Mouse (Mus musculus) heart, adult 2 months (tissue): Measurements from ENCODE around the gene Crb1. TPM values are rescaled to one million over a fixed set of nuclear protein-coding genes. Genes with fewer than 3 reads are reported as not detected.
A peak's percentile ranks its signal among the peaks of the same experiment; 100 is the strongest.

Source experiments
- DNase-seq, 2 experiments: peaks; one replicate each; pipeline ENCODE4 v3.0.0; 2021
- H3K27ac ChIP-seq: fragments of 200-600 bp; 2 replicates; pipeline ENCODE4 v1.8.1; 2022
- H3K27me3 ChIP-seq: fragments of 200-500 bp; 2 replicates; pipeline ENCODE4 v1.6.1; 2012; ENCODE audit warnings: mild to moderate bottlenecking, low read length, inconsistent platforms, mixed read lengths; ENCODE audit not compliant: control insufficient read depth, insufficient read depth
- H3K36me3 ChIP-seq: fragments of 200-500 bp; 2 replicates; pipeline ENCODE4 v1.6.1; 2012; ENCODE audit warnings: low read length, inconsistent platforms; ENCODE audit not compliant: control insufficient read depth, insufficient read depth
- H3K4me1 ChIP-seq: fragments of 200-500 bp; 2 replicates; pipeline ENCODE4 v1.6.1; 2011; ENCODE audit warnings: low read length; ENCODE audit not compliant: control insufficient read depth, insufficient read depth
- H3K4me3 ChIP-seq: fragments of 200-600 bp; 2 replicates; pipeline ENCODE4 v1.8.1; 2022
- H3K79me2 ChIP-seq: fragments of 200-500 bp; replicated peaks from 2 replicates; pipeline ENCODE4 v1.6.1; 2012; ENCODE audit warnings: mild to moderate bottlenecking, inconsistent platforms, low read length, moderate library complexity, mixed read lengths; ENCODE audit not compliant: control insufficient read depth, insufficient read depth
- H3K9ac ChIP-seq: fragments of 200-500 bp; 2 replicates; pipeline ENCODE4 v1.6.1; 2012; ENCODE audit warnings: low read depth, mild to moderate bottlenecking, control low read depth, inconsistent platforms, low read length, mixed read lengths
- CTCF ChIP-seq: fragments of 200-600 bp; IDR thresholded peaks from 2 replicates; pipeline ENCODE4 v1.8.1; 2022; ENCODE audit warnings: antibody characterized with exemption, mild to moderate bottlenecking, moderate library complexity
- EP300 ChIP-seq: fragments of 200-500 bp; IDR thresholded peaks from 2 replicates; pipeline ENCODE4 v1.6.1; 2011; ENCODE audit warnings: low read depth, low read length, control low read depth; ENCODE audit not compliant: insufficient read depth
- POLR2A ChIP-seq: fragments of 200-500 bp; IDR thresholded peaks from 2 replicates; pipeline ENCODE4 v1.6.1; 2011; ENCODE audit warnings: mild to moderate bottlenecking, low read depth, low read length, control low read depth; ENCODE audit not compliant: insufficient read depth
- WGBS: fragments of 180-500 bp; shearing (Covaris S2); methylation state at CpG from one replicate; pipeline ENCODE4 v1.1.7; 2018; 5-methylcytosine and 5-hydroxymethylcytosine counted together
- intact Hi-C: fragments of 180-260 bp; cut with DNase I; formaldehyde crosslinking; loops from one replicate; pipeline ENCODE4 v1.15.1; 2025
- polyA plus RNA-seq: library from polyadenylated mRNA; depleted of rRNA; stranded (reverse); fragments of >200 nt; gene quantifications from 2 replicates; pipeline ENCODE4 v1.2.3, GENCODE M21; 2012
- total RNA-seq, 2 experiments: library from RNA; stranded (reverse); gene quantifications; 2 replicates each; pipeline ENCODE4 v1.2.3; 2021

Gene Crb1
- total and polyA plus RNA-seq, 3 experiments: 0.10 to 1.4 (median 0.41) TPM

GRCm38 (mm10) chr1:139292023-139292422 is 84.9 kb downstream of the Crb1 start:
- WGBS: 50% methylated on average over 4 of the region's 4 CpGs
- no peaks in the 10 kb centered on the region for H3K79me2 ChIP-seq
- H3K9ac ChIP-seq: no peak overlapping the region
- no peaks in the 10 kb centered on the region for H3K36me3 ChIP-seq
- no peak overlapping the region for H3K4me3 ChIP-seq
- no peak for DNase-seq
- TF ChIP-seq CTCF (no peak), EP300 (no peak), POLR2A (no peak)
- no peak overlapping the region for H3K27ac ChIP-seq
- no peaks in the 10 kb centered on the region for H3K27me3 ChIP-seq
- no peaks in the 10 kb centered on the region for H3K4me1 ChIP-seq
- intact Hi-C loops: no loop called here

DNA sequence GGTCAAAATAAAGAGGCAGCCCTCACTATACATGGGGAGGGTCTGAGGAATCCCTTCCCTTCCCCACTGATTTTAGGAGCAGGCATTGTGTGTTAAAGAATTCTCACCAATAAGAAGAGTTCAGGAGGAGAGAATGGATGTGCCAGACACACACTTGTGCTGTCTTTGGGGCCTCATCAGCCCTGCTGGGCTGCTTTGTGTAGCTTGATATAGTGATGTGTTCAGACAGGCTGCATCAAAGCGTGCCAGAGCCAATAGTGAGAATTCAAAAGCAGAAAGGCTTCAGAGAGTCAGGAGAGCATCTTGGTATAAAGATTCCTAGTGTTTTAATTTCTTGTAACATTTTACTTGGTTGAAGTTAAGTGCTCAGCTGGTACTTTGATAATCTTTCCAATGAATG is 85.3 kb downstream of the Crb1 start:
- Histone ChIP-seq H3K27me3 (no peaks in the 10 kb centered on the region), H3K4me3 (no peak overlapping the region), H3K4me1 (no peaks in the 10 kb centered on the region), H3K9ac (no peak overlapping the region), H3K27ac (no peak overlapping the region), H3K79me2 (no peaks in the 10 kb centered on the region), H3K36me3 (no peaks in the 10 kb centered on the region)
- DNase-seq: no peak
- 66% methylated on average over 1 of the region's 1 CpGs for WGBS
- TF ChIP-seq POLR2A (no peak), EP300 (no peak), CTCF (no peak)
- intact Hi-C loops: no loop called here

DNA sequence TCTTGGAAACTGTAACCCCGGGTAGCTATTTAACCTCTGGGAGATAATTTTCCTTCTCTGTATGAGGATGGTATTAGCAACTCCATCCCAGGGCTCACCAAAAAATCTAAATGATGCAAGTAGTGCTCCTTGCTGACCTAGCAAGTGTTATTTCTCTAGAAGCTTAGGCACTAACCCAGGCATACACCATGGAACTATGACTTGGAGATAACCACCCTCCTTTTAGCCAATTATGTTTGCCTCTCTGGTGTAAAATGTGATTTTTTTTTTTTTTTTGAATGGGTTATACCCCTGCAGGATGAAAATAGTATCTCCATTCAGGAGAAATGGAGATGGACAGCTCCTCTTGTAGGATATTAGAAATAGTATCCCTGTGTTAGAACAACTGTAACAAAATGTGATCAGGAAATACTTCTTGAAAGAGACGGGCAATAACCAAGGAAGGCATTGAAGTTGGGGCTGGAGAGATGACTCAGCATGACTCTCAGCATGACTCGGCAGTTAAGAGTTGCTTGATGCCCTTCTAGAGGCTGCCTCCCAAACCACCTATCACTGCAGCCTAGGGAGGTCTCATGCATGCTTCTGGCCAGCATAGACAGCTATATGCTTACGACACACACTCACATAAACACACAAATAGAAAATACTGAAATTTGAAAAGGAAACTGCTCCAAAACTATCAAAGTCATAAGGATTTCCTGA is 100.1 kb downstream of the Crb1 start:
- intact Hi-C loops: no loop called here
- no peak overlapping the region for H3K9ac ChIP-seq
- H3K4me3 ChIP-seq: no peak overlapping the region
- 67% methylated on average over 4 of the region's 4 CpGs for WGBS
- H3K27ac ChIP-seq: no peak overlapping the region
- H3K27me3 ChIP-seq: no peaks in the 10 kb centered on the region
- TF ChIP-seq POLR2A (no peak), EP300 (no peak), CTCF (no peak)
- H3K36me3 ChIP-seq: no peaks in the 10 kb centered on the region
- no peaks in the 10 kb centered on the region for H3K4me1 ChIP-seq
- no peak for DNase-seq
- H3K79me2 ChIP-seq: no peaks in the 10 kb centered on the region

DNA sequence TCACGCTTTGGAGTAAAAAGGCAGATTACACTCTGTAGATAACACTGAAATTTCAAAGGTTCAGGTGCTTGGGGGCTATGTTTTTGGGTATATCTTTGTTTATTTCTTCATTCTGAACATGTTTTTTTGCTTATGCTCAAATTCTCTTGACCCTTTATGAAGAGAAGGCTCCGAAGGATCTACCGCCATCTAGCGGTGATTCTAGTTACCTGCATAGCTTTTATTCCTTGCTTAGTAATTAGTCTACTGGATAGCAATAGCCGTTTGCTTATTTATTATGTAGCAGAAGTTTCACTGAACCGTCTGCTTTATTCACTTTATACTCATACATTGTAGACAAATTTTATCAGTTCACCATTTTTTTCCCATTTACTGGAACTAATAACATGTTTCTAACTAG is 109.1 kb downstream of the Crb1 start:
- Histone ChIP-seq H3K27me3 (no peaks in the 10 kb centered on the region), H3K27ac (no peak overlapping the region), H3K4me1 (no peaks in the 10 kb centered on the region), H3K9ac (no peak overlapping the region), H3K4me3 (no peak overlapping the region), H3K79me2 (no peaks in the 10 kb centered on the region), H3K36me3 (no peaks in the 10 kb centered on the region)
- WGBS: 19% methylated on average over 6 of the region's 6 CpGs
- no peak for TF ChIP-seq POLR2A
- peak; percentile 90 for TF ChIP-seq CTCF
- intact Hi-C loops: loop anchor here (2.0 to 5.0 kb wide), 2 partner anchors 111 to 433 kb away; no protein-coding TSS in a partner anchor
- no peak for DNase-seq

- no peaks in the 10 kb centered on the region for H3K27me3 ChIP-seq
- no peak for DNase-seq
- intact Hi-C loops: no loop called here
- WGBS: 53% methylated on average over 1 of the region's 1 CpGs
- H3K4me1 ChIP-seq: no peaks in the 10 kb centered on the region
- H3K79me2 ChIP-seq: no peaks in the 10 kb centered on the region
- H3K27ac ChIP-seq: no peak overlapping the region
- no peak overlapping the region for H3K9ac ChIP-seq
- H3K4me3 ChIP-seq: no peak overlapping the region
- H3K36me3 ChIP-seq: no peaks in the 10 kb centered on the region
- TF ChIP-seq EP300 (no peak), CTCF (no peak), POLR2A (no peak)
Observed at GRCm38 (mm10) chr1:139264245-139264644, 112.7 kb downstream of the Crb1 start.

DNA sequence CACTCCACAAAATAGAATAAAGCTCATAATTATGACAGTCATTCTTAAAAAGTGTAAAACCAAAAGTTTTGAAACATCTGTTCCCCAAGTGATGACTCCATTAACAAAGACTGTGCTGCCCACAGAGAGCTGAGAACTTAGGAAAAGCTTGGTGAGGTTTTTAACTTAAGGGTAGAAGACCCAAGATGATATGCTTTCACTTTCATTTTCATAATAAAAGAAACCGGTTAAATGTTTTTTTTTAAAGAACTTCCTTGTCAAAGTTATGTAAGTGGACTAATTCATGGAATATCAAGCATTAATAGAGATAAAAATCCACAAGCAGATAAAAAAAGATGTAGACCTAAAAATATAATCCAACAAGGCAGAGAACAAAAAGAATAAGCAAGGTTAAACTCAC is 113.7 kb downstream of the Crb1 start:
- Histone ChIP-seq H3K27ac (no peak overlapping the region; the same call in 1 of the 2 replicates), H3K36me3 (no peaks in the 10 kb centered on the region), H3K9ac (no peak overlapping the region), H3K27me3 (no peaks in the 10 kb centered on the region), H3K4me3 (no peak overlapping the region), H3K4me1 (no peaks in the 10 kb centered on the region), H3K79me2 (no peaks in the 10 kb centered on the region)
- no peak for TF ChIP-seq EP300
- no peak for TF ChIP-seq POLR2A
- no peak for TF ChIP-seq CTCF
- WGBS: 28% methylated on average over 1 of the region's 1 CpGs
- no peak for DNase-seq
- intact Hi-C loops: no loop called here
